Mouse (Mus musculus): Measurements from ENCODE around the gene Kbtbd6. TPM values are rescaled to one million over a fixed set of nuclear protein-coding genes. Genes with fewer than 3 reads are reported as not detected.
"Not testable (repeated sequence)": the region's sequence is repeated elsewhere in the genome, so short reads cannot be mapped to it uniquely, and the experiment has no call there.

The Kbtbd6 gene
- 2.8 and 3.0 TPM in 2 replicates for polyA plus RNA-seq (2014; fragmentation: Nextera tagmentation; extraction: Ambion mirVana)

GRCm38 (mm10) chr14:79451681-79452590, at the start of gene Kbtbd6:
Gene Kbtbd6, plus strand, starts transcription at chr14:79451835.
- not testable (repeated sequence) for H3K4me1 ChIP-seq (ENCODE audit: control insufficient read depth, insufficient read depth, low read length); H3K36me3 ChIP-seq (ENCODE audit: control insufficient read depth, insufficient read depth, low read length); H3K27ac ChIP-seq (ENCODE audit: low read length); H3K9me3 ChIP-seq (ENCODE audit: control insufficient read depth, low read depth, low read length); H3K27me3 ChIP-seq (ENCODE audit: control insufficient read depth, insufficient read depth, low read length)
- peak; percentile 92 for ATAC-seq (ENCODE audit: insufficient number of reproducible peaks, insufficient read depth, low FRiP score, low read depth)
- peak within 1 kb of the TSS; percentile 41 for H3K4me3 ChIP-seq (ENCODE audit: low read depth, low read length)
- 5% methylated on average over 35 of the region's 89 CpGs for WGBS
- H3K9ac ChIP-seq (replicated peaks; ENCODE audit: low read depth, low read length) = 0 out of 2 replicates have a peak within 1 kb of the TSS, but pooled peaks have one; percentile 22
- peak within 1 kb of the TSS; percentile 54 for H3K4me2 ChIP-seq (replicated peaks; ENCODE audit: low read depth, low read length)

- ATAC-seq (ENCODE audit: insufficient number of reproducible peaks, insufficient read depth, low FRiP score, low read depth) = no peak
- 83% methylated on average over 2 of the region's 2 CpGs for WGBS
- Histone ChIP-seq H3K27me3 (ENCODE audit: control insufficient read depth, insufficient read depth, low read length) (no peaks in the 10 kb centered on the region), H3K4me1 (ENCODE audit: control insufficient read depth, insufficient read depth, low read length) (no peaks in the 10 kb centered on the region), H3K36me3 (ENCODE audit: control insufficient read depth, insufficient read depth, low read length) (peaks cover 6% of the 10 kb centered on the region; the same call in 1 of the 2 replicates), H3K9ac (replicated peaks; ENCODE audit: low read depth, low read length) (no peak overlapping the region), H3K27ac (ENCODE audit: low read length) (no peak overlapping the region), H3K4me2 (replicated peaks; ENCODE audit: low read depth, low read length) (no peak overlapping the region), H3K4me3 (ENCODE audit: low read depth, low read length) (no peak overlapping the region), H3K9me3 (ENCODE audit: control insufficient read depth, low read depth, low read length) (no peaks in the 10 kb centered on the region)
Observed at GRCm38 (mm10) chr14:79407641-79408040, 44.0 kb upstream of the Kbtbd6 start.

- H3K27me3 ChIP-seq (ENCODE audit: control insufficient read depth, insufficient read depth, low read length) = no peaks in the 10 kb centered on the region
- H3K9ac ChIP-seq (replicated peaks; ENCODE audit: low read depth, low read length) = no peak overlapping the region
- H3K4me1 ChIP-seq (ENCODE audit: control insufficient read depth, insufficient read depth, low read length) = no peaks in the 10 kb centered on the region
- 89% methylated on average over 6 of the region's 6 CpGs for WGBS
- H3K36me3 ChIP-seq (ENCODE audit: control insufficient read depth, insufficient read depth, low read length) = no peaks in the 10 kb centered on the region; the same call in 1 of the 2 replicates
- H3K4me3 ChIP-seq (ENCODE audit: low read depth, low read length) = no peak overlapping the region
- no peak overlapping the region for H3K27ac ChIP-seq (ENCODE audit: low read length)
- no peak overlapping the region for H3K4me2 ChIP-seq (replicated peaks; ENCODE audit: low read depth, low read length)
- ATAC-seq (ENCODE audit: insufficient number of reproducible peaks, insufficient read depth, low FRiP score, low read depth) = no peak
- no peaks in the 10 kb centered on the region for H3K9me3 ChIP-seq (ENCODE audit: control insufficient read depth, low read depth, low read length)
Observed at GRCm38 (mm10) chr14:79409278-79409830, 42.3 kb upstream of the Kbtbd6 start.

GRCm38 (mm10) chr14:79410662-79411061, 41.0 kb upstream of the Kbtbd6 start:
- H3K27me3 ChIP-seq (ENCODE audit: control insufficient read depth, insufficient read depth, low read length) = no peaks in the 10 kb centered on the region
- H3K4me3 ChIP-seq (ENCODE audit: low read depth, low read length) = no peak overlapping the region
- no peaks in the 10 kb centered on the region for H3K4me1 ChIP-seq (ENCODE audit: control insufficient read depth, insufficient read depth, low read length)
- ATAC-seq (ENCODE audit: insufficient number of reproducible peaks, insufficient read depth, low FRiP score, low read depth) = peak; percentile 84
- no peak overlapping the region for H3K9ac ChIP-seq (replicated peaks; ENCODE audit: low read depth, low read length)
- H3K36me3 ChIP-seq (ENCODE audit: control insufficient read depth, insufficient read depth, low read length) = no peaks in the 10 kb centered on the region; the same call in 1 of the 2 replicates
- 68% methylated on average over 2 of the region's 2 CpGs for WGBS
- H3K4me2 ChIP-seq (replicated peaks; ENCODE audit: low read depth, low read length) = no peak overlapping the region
- H3K9me3 ChIP-seq (ENCODE audit: control insufficient read depth, low read depth, low read length) = no peaks in the 10 kb centered on the region
- peak overlapping the region; percentile 39; the same call in 1 of the 2 replicates for H3K27ac ChIP-seq (ENCODE audit: low read length)

- Histone ChIP-seq H3K9ac (replicated peaks; ENCODE audit: low read depth, low read length) (no peak overlapping the region), H3K4me2 (replicated peaks; ENCODE audit: low read depth, low read length) (no peak overlapping the region), H3K27ac (ENCODE audit: low read length) (no peak overlapping the region), H3K4me3 (ENCODE audit: low read depth, low read length) (no peak overlapping the region), H3K27me3 (ENCODE audit: control insufficient read depth, insufficient read depth, low read length) (no peaks in the 10 kb centered on the region), H3K9me3 (ENCODE audit: control insufficient read depth, low read depth, low read length) (no peaks in the 10 kb centered on the region), H3K4me1 (ENCODE audit: control insufficient read depth, insufficient read depth, low read length) (no peaks in the 10 kb centered on the region), H3K36me3 (ENCODE audit: control insufficient read depth, insufficient read depth, low read length) (peaks cover 5% of the 10 kb centered on the region; the same call in 1 of the 2 replicates)
- 87% methylated on average over 6 of the region's 6 CpGs for WGBS
- no peak for ATAC-seq (ENCODE audit: insufficient number of reproducible peaks, insufficient read depth, low FRiP score, low read depth)
Observed at GRCm38 (mm10) chr14:79413121-79413520, 38.5 kb upstream of the Kbtbd6 start.

GRCm38 (mm10) chr14:79420083-79420685, 31.5 kb upstream of the Kbtbd6 start:
- no peak overlapping the region for H3K9ac ChIP-seq (replicated peaks; ENCODE audit: low read depth, low read length)
- H3K4me2 ChIP-seq (replicated peaks; ENCODE audit: low read depth, low read length) = no peak overlapping the region
- no peaks in the 10 kb centered on the region for H3K4me1 ChIP-seq (ENCODE audit: control insufficient read depth, insufficient read depth, low read length)
- no peak for ATAC-seq (ENCODE audit: insufficient number of reproducible peaks, insufficient read depth, low FRiP score, low read depth)
- no peaks in the 10 kb centered on the region for H3K9me3 ChIP-seq (ENCODE audit: control insufficient read depth, low read depth, low read length)
- peaks cover 8% of the 10 kb centered on the region for H3K36me3 ChIP-seq (ENCODE audit: control insufficient read depth, insufficient read depth, low read length)
- no peak overlapping the region for H3K27ac ChIP-seq (ENCODE audit: low read length)
- WGBS = 62% methylated on average over 20 of the region's 20 CpGs
- H3K27me3 ChIP-seq (ENCODE audit: control insufficient read depth, insufficient read depth, low read length) = no peaks in the 10 kb centered on the region
- H3K4me3 ChIP-seq (ENCODE audit: low read depth, low read length) = no peak overlapping the region

GRCm38 (mm10) chr14:79425979-79426729, 25.5 kb upstream of the Kbtbd6 start, which contains the start of gene Kbtbd7:
Gene Kbtbd7, plus strand, starts transcription at chr14:79426511.
- 0 out of 2 replicates have a peak, but pooled peaks cover 7% of the 10 kb centered on the region for H3K9me3 ChIP-seq (ENCODE audit: control insufficient read depth, low read depth, low read length)
- peak within 1 kb of the TSS; percentile 43 for H3K4me3 ChIP-seq (ENCODE audit: low read depth, low read length)
- no peaks in the 10 kb centered on the region for H3K4me1 ChIP-seq (ENCODE audit: control insufficient read depth, insufficient read depth, low read length)
- under 1% methylated on average over 31 of the region's 44 CpGs for WGBS
- ATAC-seq (ENCODE audit: insufficient number of reproducible peaks, insufficient read depth, low FRiP score, low read depth) = peak; percentile 99
- peak within 1 kb of the TSS; percentile 39 for H3K4me2 ChIP-seq (replicated peaks; ENCODE audit: low read depth, low read length)
- H3K9ac ChIP-seq (replicated peaks; ENCODE audit: low read depth, low read length) = peak within 1 kb of the TSS; percentile 45; the same call in 1 of the 2 replicates
- H3K36me3 ChIP-seq (ENCODE audit: control insufficient read depth, insufficient read depth, low read length) = 0 out of 2 replicates have a peak, but pooled peaks cover 5% of the 10 kb centered on the region
- peak within 1 kb of the TSS; percentile 72; the same call in 1 of the 2 replicates for H3K27ac ChIP-seq (ENCODE audit: low read length)
- no peaks in the 10 kb centered on the region for H3K27me3 ChIP-seq (ENCODE audit: control insufficient read depth, insufficient read depth, low read length)

All from stomach, embryonic 14.5 days (tissue).